Mouse (Mus musculus) heart, embryonic 11.5 days (tissue): ENCODE results near the gene Pitpnm2. TPM values are rescaled to one million over a fixed set of nuclear protein-coding genes. Genes with fewer than 3 reads are reported as not detected.

ENCODE experiments used
- ATAC-seq: fragments of 200-750 bp; cut with Nextera tagmentation; replicated peaks from 2 replicates; pipeline ENCODE4 v1.8.0; 2017; ENCODE audit warnings: moderate library complexity; ENCODE audit not compliant: insufficient number of reproducible peaks, low FRiP score, low TSS enrichment
- H3K27ac ChIP-seq: fragments of 300-500 bp; sonication (generic); 2 replicates; pipeline ENCODE4 v1.5.1; 2014; ENCODE audit warnings: mild to moderate bottlenecking, low read depth, low read length
- H3K27me3 ChIP-seq: fragments of 300-500 bp; sonication (generic); 2 replicates; pipeline ENCODE4 v1.6.1; 2014; ENCODE audit warnings: mild to moderate bottlenecking, low read length, mixed read lengths; ENCODE audit not compliant: control insufficient read depth, insufficient read depth
- H3K36me3 ChIP-seq: fragments of 300-500 bp; sonication (generic); 2 replicates; pipeline ENCODE4 v1.6.1; 2014; ENCODE audit warnings: mild to moderate bottlenecking, low read length, moderate library complexity, mixed read lengths; ENCODE audit not compliant: control insufficient read depth, insufficient read depth
- H3K4me1 ChIP-seq: fragments of 300-500 bp; sonication (generic); 2 replicates; pipeline ENCODE4 v1.6.1; 2014; ENCODE audit warnings: low read length; ENCODE audit not compliant: control insufficient read depth, insufficient read depth
- H3K4me2 ChIP-seq: fragments of 300-500 bp; sonication (generic); 2 replicates; pipeline ENCODE4 v1.6.1; 2014; ENCODE audit warnings: mild to moderate bottlenecking, moderate library complexity
- H3K4me3 ChIP-seq: fragments of 300-500 bp; sonication (generic); 2 replicates; pipeline ENCODE4 v1.5.1; 2014; ENCODE audit warnings: low read depth, low read length
- H3K9ac ChIP-seq: fragments of 300-500 bp; sonication (generic); 2 replicates; pipeline ENCODE4 v1.6.1; 2014; ENCODE audit warnings: mild to moderate bottlenecking, low read depth, low read length, moderate library complexity
- H3K9me3 ChIP-seq: fragments of 300-500 bp; sonication (generic); replicated peaks from 2 replicates; pipeline ENCODE4 v1.6.1; 2016; ENCODE audit warnings: low read length; ENCODE audit not compliant: control insufficient read depth
- WGBS: fragments of 180-500 bp; shearing (Covaris S2); extraction: QIAGEN DNeasy Blood & Tissue Kit; methylation state at CpG from one replicate; pipeline ENCODE4 v1.1.7; 2014; ENCODE audit not compliant: insufficient replicate concordance; 5-methylcytosine and 5-hydroxymethylcytosine counted together
- polyA plus RNA-seq: library from polyadenylated mRNA; unstranded; fragments of >200 nt; fragmentation: Nextera tagmentation; extraction: Ambion mirVana; gene quantifications from 2 replicates; pipeline ENCODE4 v1.2.1, GENCODE M21; 2014

Pitpnm2 gene
- polyA plus RNA-seq, 1 experiment from 2014 or later, result 7.8 TPM

DNA sequence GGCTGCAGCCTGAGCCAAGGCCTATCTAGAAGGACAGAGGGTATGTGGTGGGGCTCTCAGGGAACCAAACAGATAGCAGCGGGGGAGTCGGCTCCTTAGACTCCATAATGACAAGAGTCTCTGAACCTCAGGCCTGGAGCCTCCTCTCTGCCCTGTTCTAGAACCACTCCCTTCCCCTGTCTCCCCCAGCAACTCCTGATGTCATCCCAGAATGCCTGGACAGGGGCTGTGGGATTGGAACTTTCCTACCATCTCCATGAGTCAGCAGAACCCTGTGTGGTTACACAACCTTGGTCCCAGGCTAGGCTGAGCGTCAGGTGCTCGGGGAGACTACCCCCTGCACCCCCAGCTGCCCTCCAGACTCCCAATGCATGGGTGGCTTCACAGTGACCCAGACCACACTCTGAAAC, 60.0 kb downstream of the Pitpnm2 start:
- WGBS, result 61% methylated on average over 4 of the region's 4 CpGs
- Histone ChIP-seq H3K4me3 (no peak overlapping the region), H3K27ac (0 out of 2 replicates have a peak overlapping the region, but pooled peaks have one; percentile 37), H3K9ac (0 out of 2 replicates have a peak overlapping the region, but pooled peaks have one; percentile 12), H3K4me1 (peaks cover 81% of the 10 kb centered on the region), H3K36me3 (no peaks in the 10 kb centered on the region), H3K4me2 (no peak overlapping the region), H3K27me3 (no peaks in the 10 kb centered on the region; the same call in 1 of the 2 replicates), H3K9me3 (no peaks in the 10 kb centered on the region)
- ATAC-seq, result no peak

- Histone ChIP-seq H3K4me3 (0 out of 2 replicates have a peak overlapping the region, but pooled peaks have one; percentile 3), H3K27ac (peak overlapping the region; percentile 89), H3K36me3 (no peaks in the 10 kb centered on the region), H3K27me3 (no peaks in the 10 kb centered on the region; the same call in 1 of the 2 replicates), H3K9me3 (no peaks in the 10 kb centered on the region), H3K9ac (peak overlapping the region; percentile 61), H3K4me2 (peak overlapping the region; percentile 49), H3K4me1 (peaks cover 73% of the 10 kb centered on the region)
- WGBS, result 68% methylated on average over 12 of the region's 12 CpGs
- no peak for ATAC-seq
Observed at GRCm38 (mm10) chr5:124187508-124188311, 61.9 kb downstream of the Pitpnm2 start.

DNA sequence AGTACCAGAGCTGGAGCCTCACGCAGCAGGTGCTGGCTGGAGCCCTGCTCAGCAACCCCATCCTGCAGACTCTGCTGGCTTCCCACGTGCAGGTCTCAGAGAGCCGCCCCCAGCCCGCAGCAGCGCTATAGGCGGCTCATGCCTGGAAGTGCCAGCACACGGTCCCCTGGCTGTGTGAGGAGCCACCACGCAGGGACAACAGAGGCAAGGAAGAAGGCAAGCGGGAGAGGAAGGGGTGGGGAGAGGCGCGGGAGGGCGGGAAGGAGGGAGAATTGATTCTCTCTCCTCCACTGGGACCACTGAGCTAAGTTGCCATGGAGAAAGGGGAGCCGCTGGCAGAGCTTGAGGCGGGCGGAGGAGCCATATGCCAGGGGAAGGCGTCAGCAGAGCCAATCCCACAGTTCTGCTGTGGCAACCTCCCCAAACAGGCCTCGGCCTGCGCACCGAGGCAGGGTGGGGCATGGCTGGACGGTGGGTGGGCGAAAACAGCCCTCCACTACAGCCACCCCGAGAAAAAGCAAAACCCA, 62.5 kb downstream of the Pitpnm2 start:
- Histone ChIP-seq H3K9me3 (no peaks in the 10 kb centered on the region), H3K27me3 (no peaks in the 10 kb centered on the region; the same call in 1 of the 2 replicates), H3K36me3 (no peaks in the 10 kb centered on the region), H3K4me1 (peaks cover 71% of the 10 kb centered on the region), H3K9ac (peak overlapping the region; percentile 61), H3K4me3 (peak overlapping the region; percentile 3; the same call in 1 of the 2 replicates), H3K27ac (peak overlapping the region; percentile 89), H3K4me2 (peak overlapping the region; percentile 49)
- no peak for ATAC-seq
- WGBS, result 16% methylated on average over 19 of the region's 22 CpGs

GRCm38 (mm10) chr5:124186465-124186854, 63.1 kb downstream of the Pitpnm2 start:
- WGBS, result 64% methylated on average over 10 of the region's 10 CpGs
- Histone ChIP-seq H3K27me3 (no peaks in the 10 kb centered on the region; the same call in 1 of the 2 replicates), H3K9ac (peak overlapping the region; percentile 61), H3K36me3 (no peaks in the 10 kb centered on the region), H3K27ac (peak overlapping the region; percentile 89), H3K9me3 (no peaks in the 10 kb centered on the region), H3K4me1 (peaks cover 66% of the 10 kb centered on the region), H3K4me3 (no peak overlapping the region), H3K4me2 (peak overlapping the region; percentile 53)
- no peak for ATAC-seq

- H3K9ac ChIP-seq, result peak overlapping the region; percentile 54; the same call in 1 of the 2 replicates
- H3K9me3 ChIP-seq, result no peaks in the 10 kb centered on the region
- H3K4me2 ChIP-seq, result peak overlapping the region; percentile 53
Observed at GRCm38 (mm10) chr5:124185706-124186464, 63.7 kb downstream of the Pitpnm2 start.

DNA sequence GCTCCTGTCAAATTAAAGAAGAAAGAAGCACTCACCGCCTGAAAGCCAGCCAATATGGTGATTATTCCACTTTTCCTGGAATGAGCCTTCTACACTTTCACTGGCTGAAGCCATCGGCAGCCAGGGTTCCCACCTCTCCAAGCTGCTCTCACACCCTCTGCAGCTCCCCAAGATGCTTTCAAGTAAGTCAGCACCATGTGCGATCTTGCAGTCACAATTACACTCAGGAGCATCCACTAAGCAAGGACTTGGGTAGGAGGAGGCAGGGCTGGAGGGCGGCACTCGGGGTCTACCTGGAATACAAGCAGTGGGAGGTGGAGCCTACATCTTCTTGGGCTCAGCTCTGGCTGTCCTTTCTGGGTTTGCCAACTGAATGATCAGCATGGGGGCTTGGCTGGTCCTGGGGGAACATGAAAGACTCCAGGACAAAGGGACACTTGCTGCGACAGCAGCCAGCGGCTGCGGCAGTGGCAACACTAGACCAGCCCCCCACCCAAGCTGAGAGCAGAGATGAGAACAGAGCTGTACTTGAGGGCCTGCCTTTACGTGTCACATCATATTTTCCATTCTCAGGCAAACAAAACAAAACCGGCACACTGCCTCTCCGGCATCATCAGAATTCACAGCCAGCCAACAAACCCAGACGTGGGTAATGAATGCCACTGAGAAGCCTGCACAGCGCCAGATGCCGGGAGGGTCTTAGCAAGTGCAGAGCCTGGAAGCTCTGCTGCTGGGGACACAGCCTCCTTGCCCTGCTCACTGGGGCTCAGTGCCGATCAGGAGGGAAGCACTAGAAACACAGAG, 64.5 kb downstream of the Pitpnm2 start:
- Histone ChIP-seq H3K36me3 (no peaks in the 10 kb centered on the region), H3K4me3 (no peak overlapping the region), H3K27me3 (no peaks in the 10 kb centered on the region; the same call in 1 of the 2 replicates), H3K4me2 (peak overlapping the region; percentile 53), H3K9me3 (no peaks in the 10 kb centered on the region), H3K9ac (peak overlapping the region; percentile 59), H3K27ac (peak overlapping the region; percentile 89), H3K4me1 (peaks cover 66% of the 10 kb centered on the region)
- ATAC-seq, result no peak
- WGBS, result 28% methylated on average over 15 of the region's 15 CpGs

More at GRCm38 (mm10) chr5:124185706-124186464, 63.7 kb downstream of the Pitpnm2 start:
- no peaks in the 10 kb centered on the region for H3K36me3 ChIP-seq
- WGBS, result 38% methylated on average over 15 of the region's 15 CpGs
- H3K4me1 ChIP-seq, result peaks cover 66% of the 10 kb centered on the region
- peak overlapping the region; percentile 89 for H3K27ac ChIP-seq
- no peak overlapping the region for H3K4me3 ChIP-seq
- ATAC-seq, result no peak
- H3K27me3 ChIP-seq, result no peaks in the 10 kb centered on the region; the same call in 1 of the 2 replicates

GRCm38 (mm10) chr5:124184191-124184590, 65.4 kb downstream of the Pitpnm2 start:
- 86% methylated on average over 3 of the region's 3 CpGs for WGBS

More at GRCm38 (mm10) chr5:124184191-124184590, 65.4 kb downstream of the Pitpnm2 start:
- Histone ChIP-seq H3K9me3 (no peaks in the 10 kb centered on the region), H3K4me2 (peak overlapping the region; percentile 14; the same call in 1 of the 2 replicates), H3K4me1 (peaks cover 60% of the 10 kb centered on the region), H3K9ac (peak overlapping the region; percentile 46), H3K36me3 (no peaks in the 10 kb centered on the region), H3K27ac (no peak overlapping the region), H3K27me3 (no peaks in the 10 kb centered on the region; the same call in 1 of the 2 replicates), H3K4me3 (no peak overlapping the region)
- no peak for ATAC-seq
